Mouse (Mus musculus): Measurements from ENCODE around the gene Synj2.

- TF ChIP-seq CTCF (IDR thresholded peaks at IDR 0.05; ENCODE audit: low read depth, low read length), result no peak
- TF ChIP-seq POLR2A (IDR thresholded peaks at IDR 0.05; ENCODE audit: insufficient read depth, low read length), result no peak
Observed at GRCm38 (mm10) chr17:5911591-5911990, 29.5 kb upstream of the Synj2 start.
